Mouse (Mus musculus) ES-E14 (cell line): Measurements from ENCODE around the gene F13a1. TPM values are rescaled to one million over a fixed set of nuclear protein-coding genes. Genes with fewer than 3 reads are reported as not detected.

Experiments
- DNase-seq: peaks from one replicate; pipeline ENCODE4 v3.0.0-alpha.2; 2013; ENCODE audit warnings: low read depth, low spot score
- H3K27ac ChIP-seq: 2 replicates; pipeline ENCODE4 v1.5.1; 2012; ENCODE audit warnings: low read depth, mild to moderate bottlenecking, low read length, moderate library complexity, mixed read lengths; ENCODE audit not compliant: poor library complexity, insufficient read depth, severe bottlenecking
- H3K36me3 ChIP-seq: 2 replicates; pipeline ENCODE4 v1.6.1; 2012; ENCODE audit warnings: mild to moderate bottlenecking, low read length, moderate library complexity, mixed read lengths; ENCODE audit not compliant: control insufficient read depth, poor library complexity, insufficient read depth, severe bottlenecking
- H3K4me1 ChIP-seq, 2 experiments: fragments of 150-350 bp in 1 of 2; sonication (generic) in 1 of 2; 2 replicates each; pipeline ENCODE4 v1.6.1; 2012; ENCODE audit warnings: low read length in 2 of 2, mild to moderate bottlenecking in 1 of 2, mixed read lengths in 1 of 2; ENCODE audit not compliant: control insufficient read depth in 2 of 2, insufficient read depth in 2 of 2, poor library complexity in 1 of 2
- H3K4me3 ChIP-seq, 2 experiments: fragments of 150-350 bp in 1 of 2; sonication (generic) in 1 of 2; 2 replicates each; pipeline ENCODE4 v1.5.1; 2012; ENCODE audit warnings: low read length in 2 of 2, low read depth in 1 of 2, mild to moderate bottlenecking in 1 of 2, mixed read lengths in 1 of 2; ENCODE audit not compliant: insufficient read depth in 1 of 2, poor library complexity in 1 of 2, severe bottlenecking in 1 of 2
- H3K9ac ChIP-seq: 2 replicates; pipeline ENCODE4 v1.6.1; 2012; ENCODE audit warnings: low read depth, mild to moderate bottlenecking, low read length, mixed read lengths; ENCODE audit not compliant: poor library complexity, insufficient read depth, severe bottlenecking
- H3K9me3 ChIP-seq: fragments of 150-350 bp; sonication (generic); 2 replicates; pipeline ENCODE4 v1.6.1; 2012; ENCODE audit warnings: low read depth, mild to moderate bottlenecking, low read length; ENCODE audit not compliant: control insufficient read depth, insufficient read depth
- CHD2 ChIP-seq: IDR thresholded peaks from 2 replicates; pipeline ENCODE4 v1.6.1; 2014; ENCODE audit warnings: mild to moderate bottlenecking, low read depth, low read length, inconsistent platforms
- HCFC1 ChIP-seq: IDR thresholded peaks from 2 replicates; pipeline ENCODE4 v1.6.1; 2012; ENCODE audit warnings: low read length, inconsistent platforms, borderline replicate concordance; ENCODE audit not compliant: insufficient read depth
- MAFK ChIP-seq: IDR thresholded peaks from 2 replicates; pipeline ENCODE4 v1.6.1; 2014; ENCODE audit warnings: mild to moderate bottlenecking, low read depth, low read length, inconsistent platforms; ENCODE audit not compliant: insufficient read depth
- ZC3H11A ChIP-seq: IDR thresholded peaks from 2 replicates; pipeline ENCODE4 v1.6.1; 2012; ENCODE audit warnings: low read depth, mild to moderate bottlenecking, inconsistent platforms, low read length, borderline replicate concordance
- ZNF384 ChIP-seq: IDR thresholded peaks from 2 replicates; pipeline ENCODE4 v1.6.1; 2012; ENCODE audit warnings: low read depth, low read length, inconsistent platforms
- in situ Hi-C, 2 experiments: fragments of 600-800 bp; cut with MboI; formaldehyde crosslinking; loops; one replicate each; pipeline ENCODE4 v1.15.1; 2025; ENCODE audit warnings: low sequenced_read_pairs in 2 of 2, inconsistent platforms in 1 of 2; ENCODE audit not compliant: unreplicated experiment in 2 of 2
- total RNA-seq: library from RNA; depleted of rRNA; stranded (reverse); fragments of 300-350 nt; gene quantifications from 2 replicates; pipeline ENCODE4 v1.2.3, GENCODE M21; 2012

F13a1 gene
- total RNA-seq, 1 experiment: not detected

DNA sequence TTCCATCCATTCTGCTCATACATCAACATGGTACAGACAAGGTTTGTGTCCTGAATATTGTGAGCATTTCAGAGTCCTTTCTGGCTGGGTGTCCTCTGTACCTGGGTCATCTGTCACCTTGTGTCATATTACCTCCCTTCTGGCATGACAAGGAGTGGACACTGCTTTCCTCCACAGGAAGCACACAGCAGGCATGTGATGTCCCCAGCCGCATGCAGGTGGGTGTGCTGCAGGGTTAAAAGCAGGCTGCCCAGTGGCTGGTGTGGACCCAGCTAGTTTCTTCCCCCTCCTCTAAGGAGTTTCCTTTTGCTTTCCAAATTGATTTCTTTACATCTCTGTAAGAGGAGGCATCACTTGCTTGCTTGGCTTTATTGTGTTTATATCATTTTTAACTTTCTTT is 146.6 kb downstream of the F13a1 start:
- H3K4me1 ChIP-seq: peaks cover 0 to 3% of the 10 kb centered on the region in 2 experiments; a peak in 1 of 4 replicates
- no peak for DNase-seq
- no peaks in the 10 kb centered on the region for H3K36me3 ChIP-seq
- no peak overlapping the region for H3K9ac ChIP-seq
- TF ChIP-seq HCFC1: no peak
- TF ChIP-seq ZNF384: no peak
- TF ChIP-seq MAFK: no peak
- no peak for TF ChIP-seq ZC3H11A
- no peak for TF ChIP-seq CHD2
- H3K9me3 ChIP-seq: no peaks in the 10 kb centered on the region
- in situ Hi-C loops: no loop called here
- no peak overlapping the region for H3K27ac ChIP-seq
- no peak overlapping the region for H3K4me3 ChIP-seq

- Histone ChIP-seq H3K4me1 (peaks cover 0 to 3% of the 10 kb centered on the region in 2 experiments; a peak in 1 of 4 replicates), H3K9me3 (no peaks in the 10 kb centered on the region), H3K36me3 (no peaks in the 10 kb centered on the region), H3K27ac (no peak overlapping the region), H3K9ac (no peak overlapping the region), H3K4me3 (no peak overlapping the region)
- no peak for TF ChIP-seq ZNF384
- no peak for TF ChIP-seq ZC3H11A
- no peak for TF ChIP-seq CHD2
- TF ChIP-seq HCFC1: no peak
- no peak for TF ChIP-seq MAFK
- in situ Hi-C loops: no loop called here
- DNase-seq: no peak
These were observed 148.4 kb downstream of the F13a1 start for GRCm38 (mm10) chr13:36901603-36902002.

- no peak overlapping the region for H3K27ac ChIP-seq
These were observed 149.0 kb downstream of the F13a1 start for GRCm38 (mm10) chr13:36901016-36901415.

GRCm38 (mm10) chr13:36896061-36896460 is 154.0 kb downstream of the F13a1 start:
- DNase-seq: no peak
- Histone ChIP-seq H3K4me3 (no peak overlapping the region), H3K9me3 (no peaks in the 10 kb centered on the region), H3K36me3 (no peaks in the 10 kb centered on the region), H3K4me1 (no peaks in the 10 kb centered on the region), H3K9ac (no peak overlapping the region), H3K27ac (no peak overlapping the region)
- in situ Hi-C loops: no loop called here
- TF ChIP-seq ZNF384 (no peak), MAFK (no peak), ZC3H11A (no peak), HCFC1 (no peak), CHD2 (no peak)

More at GRCm38 (mm10) chr13:36901016-36901415, 149.0 kb downstream of the F13a1 start:
- Histone ChIP-seq H3K4me1 (peaks cover 0 to 3% of the 10 kb centered on the region in 2 experiments; a peak in 1 of 4 replicates), H3K36me3 (no peaks in the 10 kb centered on the region), H3K9ac (no peak overlapping the region), H3K4me3 (no peak overlapping the region), H3K9me3 (no peaks in the 10 kb centered on the region)
- no peak for DNase-seq
- TF ChIP-seq HCFC1: no peak
- no peak for TF ChIP-seq ZC3H11A
- no peak for TF ChIP-seq MAFK
- TF ChIP-seq ZNF384: no peak
- TF ChIP-seq CHD2: no peak
- in situ Hi-C loops: no loop called here

DNA sequence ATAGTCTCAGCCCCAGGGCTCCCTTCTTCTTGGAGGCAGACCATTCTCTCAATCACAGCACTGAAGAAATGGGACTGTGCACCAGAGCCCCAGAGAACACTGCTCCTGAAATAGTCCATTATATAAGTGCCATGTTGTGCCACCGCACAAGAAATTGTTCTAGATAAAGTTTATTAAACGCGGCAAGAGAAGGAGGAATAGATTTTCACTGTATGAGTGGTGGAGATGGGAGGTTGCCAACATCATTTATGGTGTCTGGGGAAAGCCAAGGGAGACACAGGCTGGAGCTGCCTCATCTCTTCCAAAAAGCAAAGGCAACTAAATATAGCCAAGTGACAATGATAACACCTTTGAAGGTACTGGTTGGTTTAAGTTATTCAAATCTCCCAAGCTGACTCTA is 156.3 kb downstream of the F13a1 start:
- Histone ChIP-seq H3K4me1 (no peaks in the 10 kb centered on the region), H3K9ac (no peak overlapping the region), H3K27ac (no peak overlapping the region), H3K36me3 (no peaks in the 10 kb centered on the region), H3K9me3 (no peaks in the 10 kb centered on the region), H3K4me3 (no peak overlapping the region)
- no peak for DNase-seq
- TF ChIP-seq MAFK: no peak
- no peak for TF ChIP-seq HCFC1
- no peak for TF ChIP-seq ZC3H11A
- TF ChIP-seq CHD2: no peak
- no peak for TF ChIP-seq ZNF384
- in situ Hi-C loops: no loop called here
